Mouse (Mus musculus): ENCODE results near the gene Arhgef9. TPM values are rescaled to one million over a fixed set of nuclear protein-coding genes. Genes with fewer than 3 reads are reported as not detected.

Arhgef9 gene
- polyA plus RNA-seq, 1 experiment from 2014 or later = 10.2 TPM

DNA sequence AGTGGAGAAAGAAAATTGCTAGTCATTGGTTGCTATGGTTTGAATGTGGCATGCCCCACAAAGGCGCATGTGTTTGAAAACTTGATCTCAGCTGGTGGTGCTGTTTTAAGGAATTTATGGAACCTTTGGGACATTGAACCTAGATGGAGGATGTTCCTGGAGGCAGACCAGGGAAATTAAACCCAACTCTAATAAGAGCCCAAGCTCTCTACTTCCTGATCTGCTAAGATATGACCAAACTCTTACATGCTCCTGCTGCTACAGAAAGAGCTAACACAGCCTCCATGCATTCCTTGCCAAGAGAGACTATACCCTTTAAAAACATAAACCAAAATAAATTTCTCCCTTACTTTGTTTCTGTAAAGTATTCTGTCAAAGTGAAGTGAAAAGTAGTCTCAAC, 63.7 kb downstream of the Arhgef9 start:
- no peak for ATAC-seq (ENCODE audit: borderline replicate concordance, extremely low read depth, low FRiP score, low TSS enrichment)
- H3K36me3 ChIP-seq = no peaks in the 10 kb centered on the region
- WGBS = 100% methylated on average over 1 of the region's 1 CpGs
- H3K27ac ChIP-seq = no peak overlapping the region
- H3K4me2 ChIP-seq = no peak overlapping the region
- no peaks in the 10 kb centered on the region for H3K9me3 ChIP-seq
- H3K27me3 ChIP-seq = 0 out of 2 replicates have a peak, but pooled peaks cover 2% of the 10 kb centered on the region
- no peak overlapping the region for H3K4me3 ChIP-seq
- H3K9ac ChIP-seq = no peak overlapping the region
- no peaks in the 10 kb centered on the region for H3K4me1 ChIP-seq

DNA sequence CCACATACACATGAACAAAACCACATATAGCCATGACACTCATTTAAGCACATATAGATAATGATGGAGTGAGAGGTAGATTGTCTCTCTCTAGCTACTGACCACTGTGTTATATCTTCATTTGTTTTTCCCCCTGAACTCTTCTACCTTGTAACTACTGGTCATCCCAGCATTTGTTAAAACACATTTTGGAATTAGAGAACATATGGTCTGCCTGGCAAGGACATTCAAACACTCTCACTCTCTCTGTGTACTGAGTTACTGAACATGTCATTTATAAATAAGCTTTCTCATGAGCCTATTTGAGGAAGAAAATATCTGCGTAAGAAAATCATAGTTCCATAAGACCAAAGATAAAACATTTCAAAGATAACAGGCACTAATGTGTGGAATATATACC, 64.9 kb downstream of the Arhgef9 start:
- ATAC-seq (ENCODE audit: borderline replicate concordance, extremely low read depth, low FRiP score, low TSS enrichment) = no peak
- no peak overlapping the region for H3K4me2 ChIP-seq
- H3K4me3 ChIP-seq = no peak overlapping the region
- H3K9ac ChIP-seq = no peak overlapping the region
- no peaks in the 10 kb centered on the region for H3K27me3 ChIP-seq
- H3K27ac ChIP-seq = no peak overlapping the region
- 77% methylated on average over 1 of the region's 1 CpGs for WGBS
- no peaks in the 10 kb centered on the region for H3K9me3 ChIP-seq
- no peaks in the 10 kb centered on the region for H3K4me1 ChIP-seq
- no peaks in the 10 kb centered on the region for H3K36me3 ChIP-seq

DNA sequence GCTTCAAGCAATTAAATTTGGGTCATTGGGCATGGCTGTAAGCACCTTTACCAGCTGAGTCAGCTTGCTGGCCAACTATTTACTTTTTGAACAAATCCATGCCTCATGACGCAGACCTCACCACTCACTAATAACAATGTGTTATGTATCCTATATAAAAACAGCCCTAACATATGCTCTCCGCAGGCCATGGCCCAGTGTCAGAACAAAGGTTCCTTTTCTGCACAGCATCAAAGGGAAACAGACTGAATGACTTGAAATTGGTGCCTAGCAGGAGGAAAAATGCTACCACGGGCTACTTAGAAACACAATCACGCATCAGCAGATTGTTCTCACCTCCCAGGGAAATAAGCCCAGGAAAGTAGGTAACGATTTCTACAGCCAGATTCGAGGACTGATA, 73.2 kb downstream of the Arhgef9 start:
- Histone ChIP-seq H3K9me3 (no peaks in the 10 kb centered on the region), H3K4me1 (no peaks in the 10 kb centered on the region), H3K36me3 (no peaks in the 10 kb centered on the region), H3K4me2 (no peak overlapping the region), H3K27ac (no peak overlapping the region), H3K9ac (no peak overlapping the region), H3K27me3 (no peaks in the 10 kb centered on the region), H3K4me3 (no peak overlapping the region)
- ATAC-seq (ENCODE audit: borderline replicate concordance, extremely low read depth, low FRiP score, low TSS enrichment) = no peak
- WGBS = 80% methylated on average over 6 of the region's 6 CpGs

DNA sequence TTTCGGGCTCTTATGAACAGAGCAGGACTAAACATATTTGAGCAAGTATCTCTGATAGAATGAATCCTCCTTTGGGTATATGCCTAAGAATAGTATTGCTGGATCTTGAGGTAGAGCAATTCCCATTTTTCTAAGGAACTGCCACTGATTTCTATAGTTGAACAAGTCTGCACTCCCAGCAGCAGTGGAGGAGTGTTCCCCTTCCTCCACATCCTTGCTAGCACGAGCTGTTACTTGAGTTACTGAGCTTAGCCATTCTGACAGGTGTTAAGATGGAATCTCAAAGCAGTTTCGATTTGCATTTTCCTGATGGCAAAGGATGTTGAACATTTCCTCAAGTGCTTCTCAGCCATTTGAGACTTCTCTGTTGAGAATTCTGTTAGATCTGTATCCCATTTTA, 92.3 kb downstream of the Arhgef9 start:
- H3K36me3 ChIP-seq = no peaks in the 10 kb centered on the region
- ATAC-seq (ENCODE audit: borderline replicate concordance, extremely low read depth, low FRiP score, low TSS enrichment) = no peak
- WGBS = 70% methylated on average over 3 of the region's 3 CpGs
- no peaks in the 10 kb centered on the region for H3K27me3 ChIP-seq
- no peak overlapping the region for H3K27ac ChIP-seq
- H3K4me1 ChIP-seq = no peaks in the 10 kb centered on the region
- H3K4me2 ChIP-seq = no peak overlapping the region
- no peak overlapping the region for H3K4me3 ChIP-seq
- H3K9me3 ChIP-seq = no peaks in the 10 kb centered on the region
- H3K9ac ChIP-seq = no peak overlapping the region

DNA sequence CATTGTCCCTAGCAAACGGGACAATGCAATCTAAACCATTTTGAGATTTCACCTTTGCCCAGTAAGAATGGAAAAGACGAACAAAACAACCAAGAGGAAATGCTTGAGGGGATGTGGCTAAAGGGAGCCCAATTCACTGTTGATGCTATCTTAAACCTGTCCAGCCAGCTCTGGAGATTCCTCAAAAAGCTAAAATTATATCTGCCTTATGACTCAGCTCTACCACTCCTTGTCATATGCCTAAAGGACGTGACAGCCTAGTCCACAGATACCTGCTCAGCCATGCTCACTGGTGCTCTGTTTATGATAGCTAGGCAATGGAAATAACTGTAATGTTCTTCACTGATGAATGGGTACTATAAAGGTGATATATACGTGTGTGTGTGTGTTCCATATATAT, 109.0 kb downstream of the Arhgef9 start:
- 69% methylated on average over 4 of the region's 4 CpGs for WGBS

DNA sequence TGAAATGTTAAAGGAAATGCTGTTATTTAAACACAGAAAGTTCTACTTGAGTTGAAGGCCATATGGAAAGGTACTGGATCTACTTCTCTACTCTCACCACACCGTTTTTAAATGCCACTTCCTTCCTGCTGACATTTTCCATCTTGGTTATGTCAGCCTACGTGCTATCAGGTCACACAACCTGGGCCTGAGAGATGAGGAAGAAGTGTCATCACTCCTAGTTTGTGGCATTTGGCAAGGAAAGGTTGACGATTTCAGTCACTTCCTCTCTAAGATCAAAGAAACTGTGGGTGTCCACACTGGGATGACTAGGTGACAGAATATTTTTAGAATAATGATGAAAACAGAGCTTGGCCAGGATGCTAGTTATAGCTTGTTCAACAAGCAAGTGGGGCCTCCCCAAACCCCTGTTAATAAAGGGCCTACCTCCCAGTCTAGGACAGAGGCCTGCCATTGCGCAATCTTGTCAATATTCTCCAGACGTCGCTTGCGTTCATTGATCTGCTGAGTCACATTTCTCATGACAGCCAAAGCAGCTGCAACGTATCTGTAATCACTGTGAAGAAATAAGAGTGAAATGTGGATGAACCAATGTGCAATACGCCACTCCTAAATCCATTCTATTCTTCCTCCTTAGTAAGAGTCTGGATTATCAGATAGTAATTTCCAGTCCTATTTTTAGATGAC, 119.5 kb downstream of the Arhgef9 start:
- Histone ChIP-seq H3K4me2 (no peak overlapping the region), H3K27me3 (no peaks in the 10 kb centered on the region), H3K27ac (no peak overlapping the region), H3K9ac (no peak overlapping the region), H3K4me3 (no peak overlapping the region), H3K9me3 (no peaks in the 10 kb centered on the region), H3K36me3 (no peaks in the 10 kb centered on the region), H3K4me1 (no peaks in the 10 kb centered on the region)
- ATAC-seq (ENCODE audit: borderline replicate concordance, extremely low read depth, low FRiP score, low TSS enrichment) = no peak
- 78% methylated on average over 9 of the region's 9 CpGs for WGBS

More for the DNA sequence above, 109.0 kb downstream of the Arhgef9 start:
- no peak for ATAC-seq (ENCODE audit: borderline replicate concordance, extremely low read depth, low FRiP score, low TSS enrichment)
- H3K27ac ChIP-seq = no peak overlapping the region
- H3K36me3 ChIP-seq = no peaks in the 10 kb centered on the region
- no peak overlapping the region for H3K4me2 ChIP-seq
- H3K4me1 ChIP-seq = no peaks in the 10 kb centered on the region
- no peak overlapping the region for H3K9ac ChIP-seq
- H3K27me3 ChIP-seq = no peaks in the 10 kb centered on the region
- H3K9me3 ChIP-seq = no peaks in the 10 kb centered on the region
- H3K4me3 ChIP-seq = no peak overlapping the region

DNA sequence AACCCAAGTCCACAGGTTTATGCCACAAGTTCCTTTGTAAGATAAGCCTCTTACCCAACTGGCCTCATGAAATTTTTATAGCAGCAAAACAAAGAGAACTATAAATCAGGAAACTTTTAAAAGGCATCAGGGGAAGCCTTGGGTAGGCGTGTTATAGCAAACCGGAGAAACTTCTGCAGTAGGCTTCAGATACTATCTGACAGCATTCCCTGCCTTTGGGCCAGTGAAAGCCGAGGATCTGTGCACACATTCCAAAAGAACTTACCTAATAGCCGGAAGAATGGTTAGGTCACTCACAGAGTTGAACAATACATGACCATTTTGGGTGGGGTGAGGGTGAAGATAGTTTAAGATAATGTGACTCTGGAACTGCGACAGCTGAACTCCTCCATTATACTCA, 168.7 kb downstream of the Arhgef9 start:
- Histone ChIP-seq H3K4me1 (no peaks in the 10 kb centered on the region), H3K4me3 (no peak overlapping the region), H3K9ac (no peak overlapping the region), H3K4me2 (no peak overlapping the region), H3K27ac (no peak overlapping the region), H3K9me3 (no peaks in the 10 kb centered on the region), H3K36me3 (no peaks in the 10 kb centered on the region), H3K27me3 (no peaks in the 10 kb centered on the region)
- no peak for ATAC-seq (ENCODE audit: borderline replicate concordance, extremely low read depth, low FRiP score, low TSS enrichment)
- WGBS = 75% methylated on average over 5 of the region's 5 CpGs

DNA sequence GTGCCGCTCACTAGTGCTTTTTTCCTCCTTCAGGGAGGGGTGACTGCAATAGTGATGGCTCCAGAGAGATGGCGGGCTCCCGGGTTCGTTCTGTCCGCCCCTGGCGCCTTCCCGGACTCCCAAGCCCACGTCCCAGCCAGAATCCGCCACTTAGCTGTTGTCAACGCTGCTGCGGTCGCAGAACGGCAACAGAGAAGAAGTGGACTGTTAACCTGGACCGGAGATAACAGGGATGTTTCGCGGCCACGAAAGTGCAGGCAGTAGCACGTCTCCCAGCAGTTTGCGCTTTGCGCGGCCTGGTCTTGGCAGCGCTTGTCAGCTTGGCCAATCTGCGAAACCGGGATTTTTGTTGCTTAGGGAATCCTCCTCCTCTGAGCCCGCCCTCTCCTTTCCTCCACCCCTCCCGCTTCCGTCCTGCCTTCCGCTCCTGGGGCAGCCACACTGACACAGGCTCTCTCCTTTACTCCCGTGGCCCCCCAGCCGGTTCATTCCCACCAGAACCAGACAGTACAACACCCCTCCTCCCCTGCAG, 170.2 kb downstream of the Arhgef9 start, which contains the start of gene Spin4:
Gene Spin4, minus strand, starts transcription at position 322 of the 532 bp plus-strand sequence.
- 17% methylated on average over 29 of the region's 30 CpGs for WGBS
- peak within 1 kb of the TSS; percentile 55 for H3K4me3 ChIP-seq

DNA sequence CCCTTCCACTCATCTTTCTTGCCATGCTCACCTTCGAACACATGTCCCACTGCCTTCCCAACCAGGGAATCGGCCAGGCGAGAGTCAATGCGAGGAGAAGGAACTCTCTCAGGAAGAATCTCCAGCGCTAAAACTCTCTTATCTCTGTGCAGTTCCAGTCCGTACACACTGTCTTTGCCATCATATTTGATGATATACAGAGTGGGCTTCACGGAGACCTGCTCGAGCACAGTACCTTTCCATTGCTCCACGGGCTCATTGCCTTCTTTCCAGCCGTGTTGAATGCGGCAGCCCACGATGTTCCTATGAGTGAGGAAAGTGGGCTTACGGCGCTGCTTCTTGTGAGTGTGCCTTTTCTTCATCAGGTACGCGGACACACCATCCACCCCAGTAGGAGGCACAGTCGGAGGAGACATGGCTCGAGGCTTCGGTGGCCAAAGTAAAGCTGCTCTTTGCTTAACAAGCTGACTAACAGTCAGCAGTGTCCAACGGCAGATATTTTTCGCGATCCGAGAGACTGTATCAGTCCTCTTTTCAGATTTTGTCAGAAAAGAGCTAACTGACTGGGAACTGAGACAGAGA, 170.8 kb downstream of the Arhgef9 start:
- ATAC-seq (ENCODE audit: borderline replicate concordance, extremely low read depth, low FRiP score, low TSS enrichment) = peak; percentile 43; the same call in 1 of the 2 replicates
- Histone ChIP-seq H3K9me3 (no peaks in the 10 kb centered on the region), H3K27me3 (no peaks in the 10 kb centered on the region), H3K36me3 (no peaks in the 10 kb centered on the region), H3K4me1 (no peaks in the 10 kb centered on the region), H3K9ac (peak overlapping the region; percentile 56), H3K27ac (peak overlapping the region; percentile 95), H3K4me3 (peak overlapping the region; percentile 55), H3K4me2 (peak overlapping the region; percentile 62)
- WGBS = 22% methylated on average over 23 of the region's 23 CpGs

More for the DNA sequence above, 170.2 kb downstream of the Arhgef9 start, which contains the start of gene Spin4:
- Histone ChIP-seq H3K27me3 (no peaks in the 10 kb centered on the region), H3K36me3 (no peaks in the 10 kb centered on the region), H3K27ac (peak within 1 kb of the TSS; percentile 95), H3K4me1 (no peaks in the 10 kb centered on the region), H3K9ac (peak within 1 kb of the TSS; percentile 56), H3K4me2 (peak within 1 kb of the TSS; percentile 62), H3K9me3 (no peaks in the 10 kb centered on the region)
- peak; percentile 99 for ATAC-seq (ENCODE audit: borderline replicate concordance, extremely low read depth, low FRiP score, low TSS enrichment)

DNA sequence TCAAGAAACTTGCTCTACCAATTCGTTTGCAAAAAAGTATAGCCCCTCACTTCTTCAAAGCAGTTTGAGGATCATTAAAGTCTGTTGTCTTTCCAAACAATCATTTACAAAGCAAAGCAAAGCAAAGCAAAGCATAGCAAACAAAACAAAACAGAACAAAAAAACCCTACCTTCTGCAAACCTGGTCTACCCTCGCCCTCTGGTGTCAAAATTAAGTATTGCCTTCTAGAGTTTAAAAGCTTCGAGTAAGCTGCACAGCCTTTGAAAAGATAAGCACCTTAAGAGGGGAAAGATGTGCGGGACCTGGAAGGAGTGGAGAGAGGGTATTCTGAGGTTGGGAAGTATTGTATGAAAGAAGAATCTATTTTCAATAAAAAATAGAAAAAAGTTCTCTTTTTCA, 184.6 kb downstream of the Arhgef9 start:
- Histone ChIP-seq H3K27me3 (no peaks in the 10 kb centered on the region; the same call in 1 of the 2 replicates), H3K9ac (no peak overlapping the region), H3K27ac (no peak overlapping the region), H3K36me3 (no peaks in the 10 kb centered on the region), H3K4me2 (no peak overlapping the region), H3K9me3 (no peaks in the 10 kb centered on the region), H3K4me1 (no peaks in the 10 kb centered on the region), H3K4me3 (no peak overlapping the region)
- no peak for ATAC-seq (ENCODE audit: borderline replicate concordance, extremely low read depth, low FRiP score, low TSS enrichment)
- 18% methylated on average over 4 of the region's 4 CpGs for WGBS

Data from lung, embryonic 15.5 days (tissue).